Mouse (Mus musculus): ENCODE measurements at regions not wholly inside any gene's neighbourhood (a gene's known extent, or its start where the extent isn't known, plus 50 kb on each side); places are given as distances from the start of the nearest gene placed in this dataset.
A peak's percentile ranks its signal among the peaks of the same experiment; 100 is the strongest.
"Not testable (repeated sequence)": the region's sequence is repeated elsewhere in the genome, so short reads cannot be mapped to it uniquely, and the experiment has no call there.

GRCm38 (mm10) chr12:17992572-17992971, 301.9 kb downstream of the Hpcal1 start:
- DNase-seq (ENCODE audit: low read depth, low spot score): peak; percentile 11

- not testable (repeated sequence) for DNase-seq (ENCODE audit: low read depth, low spot score)
Measured at GRCm38 (mm10) chr12:17993368-17993767, 302.7 kb downstream of the Hpcal1 start.

Data from 3T3-L1 (cell line).